Mouse (Mus musculus): ENCODE measurements around the gene Rftn2.
A peak's percentile ranks its signal among the peaks of the same experiment; 100 is the strongest.

The Rftn2 gene

DNA sequence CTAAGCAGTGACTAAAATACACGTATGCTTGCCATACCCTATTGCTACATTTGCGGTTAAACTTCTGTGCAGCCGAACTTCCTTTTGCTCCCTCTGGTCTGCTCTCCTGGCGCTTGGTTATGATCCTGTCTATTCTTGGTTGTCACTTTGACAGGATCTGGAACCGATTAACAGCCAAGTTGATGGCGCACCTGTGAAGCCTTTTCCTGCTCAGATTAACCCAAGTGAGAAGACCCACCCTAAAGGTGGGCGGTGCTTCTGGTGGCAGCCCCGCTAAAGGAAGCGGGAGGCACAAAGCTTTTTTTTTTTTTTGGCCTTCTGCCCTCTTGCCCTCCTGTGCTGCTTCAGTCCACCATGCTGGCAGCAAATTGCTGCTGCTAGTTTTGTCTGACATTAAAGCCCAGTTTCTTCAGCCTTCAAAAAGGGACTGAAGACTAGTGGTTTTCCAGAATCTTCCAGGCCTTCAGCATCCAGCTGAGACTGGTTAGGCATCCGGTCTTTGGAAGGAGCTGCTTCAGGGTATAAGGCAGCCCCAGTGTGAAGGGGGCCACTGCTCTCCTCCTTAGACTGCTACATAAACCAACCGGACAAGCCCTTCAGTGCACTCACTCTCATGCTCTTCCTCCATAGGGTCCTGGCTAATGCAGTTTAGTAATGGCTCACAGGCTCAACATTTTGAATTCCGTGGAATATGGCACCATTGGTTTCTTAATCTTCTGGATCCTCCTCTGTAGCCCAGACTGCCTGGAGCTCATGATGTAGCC lies 16.2 kb downstream of the Rftn2 start:
- peak; percentile 71 for DNase-seq

DNA sequence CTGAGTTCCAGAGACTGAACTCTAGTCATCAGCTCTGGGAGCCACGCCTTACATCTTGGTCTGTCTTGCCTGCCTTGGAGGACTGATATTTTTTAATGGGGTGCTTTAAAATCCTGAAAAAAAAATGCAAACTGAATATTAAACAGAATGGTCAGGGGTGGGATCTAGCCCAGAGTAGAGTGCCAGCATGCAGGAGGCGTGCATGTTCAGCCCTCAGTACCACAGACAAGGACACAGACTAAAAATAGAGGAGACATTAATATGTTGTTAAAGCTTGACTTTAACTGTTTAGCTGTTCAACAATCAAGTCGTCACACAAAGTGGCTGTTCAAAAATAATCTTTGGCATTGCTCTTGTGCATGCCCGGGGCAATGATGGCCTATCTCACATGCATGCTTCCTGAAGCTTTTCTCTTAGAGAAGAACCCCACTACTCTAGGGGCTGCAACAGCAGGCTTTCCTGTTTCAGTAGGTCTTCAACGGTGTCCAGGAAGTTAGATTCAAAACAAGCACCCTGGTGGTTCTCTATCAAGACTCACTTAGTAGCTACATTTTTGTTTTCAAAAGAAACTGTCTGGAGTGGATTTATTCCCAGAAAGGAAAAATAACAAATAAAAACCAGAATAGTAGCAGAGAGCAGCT lies 18.0 kb downstream of the Rftn2 start:
- DNase-seq = peak; percentile 30

DNA sequence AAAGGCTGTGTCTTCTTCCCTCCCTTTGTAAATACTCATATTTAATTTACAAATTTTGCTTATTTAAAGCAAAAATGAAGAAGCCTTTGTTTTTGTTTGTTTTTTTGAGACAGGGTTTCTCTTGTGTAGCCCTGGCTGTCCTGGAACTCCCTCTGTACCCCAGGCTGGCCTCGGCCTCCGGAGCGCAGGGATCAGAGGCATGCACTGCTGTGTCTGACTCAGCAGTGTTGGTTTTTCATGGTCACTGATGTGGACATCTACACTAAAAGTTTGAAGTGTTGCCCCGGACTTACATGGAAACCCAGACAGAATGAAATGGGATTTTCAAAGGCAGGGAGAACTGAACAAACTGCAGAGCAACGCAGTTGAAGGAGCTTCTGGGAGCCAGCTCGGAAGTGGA lies 19.0 kb downstream of the Rftn2 start:
- DNase-seq = no peak

DNA sequence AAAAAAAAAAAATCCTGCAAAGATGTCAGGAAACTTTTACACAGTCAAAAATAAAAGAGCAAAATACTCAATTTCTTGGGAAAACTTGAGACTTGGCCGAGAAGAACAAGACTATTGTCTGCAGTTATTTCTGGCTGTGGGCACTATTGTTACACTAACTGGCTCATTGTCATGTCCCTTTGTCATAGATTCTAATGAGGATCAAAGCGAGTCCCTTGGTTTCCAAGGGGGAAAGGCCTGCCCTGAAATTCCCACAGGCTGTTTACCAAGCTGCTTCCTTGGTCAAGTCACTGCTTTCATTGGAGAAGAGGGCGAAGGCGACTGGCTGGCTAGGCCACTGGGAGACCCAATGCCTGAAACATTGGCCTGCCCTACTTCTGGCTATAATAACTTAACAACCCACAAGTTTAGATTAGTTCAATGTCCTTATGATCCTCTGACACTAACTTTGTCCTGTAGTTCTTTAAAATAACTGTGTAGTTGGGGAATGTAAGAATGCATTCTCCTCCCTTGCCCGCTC lies 20.7 kb downstream of the Rftn2 start:
- DNase-seq = no peak

DNA sequence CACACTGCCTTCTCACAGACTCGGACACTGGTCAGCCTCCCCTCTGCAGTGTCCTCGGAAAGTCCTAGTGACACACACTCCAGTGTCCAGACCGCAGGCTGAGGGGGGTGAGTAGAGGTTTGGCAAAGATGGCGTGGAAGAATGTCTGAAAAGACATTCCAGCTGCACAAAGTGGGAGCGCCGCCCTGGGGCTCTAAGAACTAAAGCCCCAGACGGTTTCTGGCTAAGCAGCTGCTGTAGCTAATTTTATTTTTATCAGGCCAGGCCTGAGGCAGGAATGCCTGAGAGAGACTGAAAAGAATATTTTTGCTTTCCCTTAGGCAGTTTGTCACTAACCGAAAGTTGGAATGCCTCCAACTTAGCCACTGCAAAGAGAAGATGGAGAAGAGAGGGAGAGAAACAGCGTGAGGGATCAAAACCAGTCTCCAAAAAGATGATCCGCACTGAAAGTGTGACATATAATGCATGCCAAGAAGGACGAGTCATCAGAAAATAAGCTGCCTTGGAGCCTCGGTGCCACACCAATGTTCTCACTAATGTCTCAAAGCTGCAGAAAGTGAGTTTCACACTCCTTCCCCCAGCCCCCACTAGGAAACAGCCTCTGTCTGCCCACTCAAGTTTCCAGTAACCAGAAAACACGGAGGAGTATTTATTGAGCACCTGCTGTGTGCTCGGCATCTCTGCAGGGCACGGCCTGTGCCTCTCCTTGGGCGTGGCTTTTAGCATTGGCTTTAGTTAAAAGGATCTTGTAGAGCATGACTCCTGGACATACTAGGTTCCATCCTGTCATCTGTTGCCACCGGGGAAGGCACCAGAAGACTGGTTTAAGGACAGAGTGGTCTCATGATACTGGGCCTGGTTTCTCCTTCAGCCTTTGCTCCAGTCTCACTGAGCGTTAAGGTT lies 24.5 kb downstream of the Rftn2 start:
- DNase-seq = no peak

DNA sequence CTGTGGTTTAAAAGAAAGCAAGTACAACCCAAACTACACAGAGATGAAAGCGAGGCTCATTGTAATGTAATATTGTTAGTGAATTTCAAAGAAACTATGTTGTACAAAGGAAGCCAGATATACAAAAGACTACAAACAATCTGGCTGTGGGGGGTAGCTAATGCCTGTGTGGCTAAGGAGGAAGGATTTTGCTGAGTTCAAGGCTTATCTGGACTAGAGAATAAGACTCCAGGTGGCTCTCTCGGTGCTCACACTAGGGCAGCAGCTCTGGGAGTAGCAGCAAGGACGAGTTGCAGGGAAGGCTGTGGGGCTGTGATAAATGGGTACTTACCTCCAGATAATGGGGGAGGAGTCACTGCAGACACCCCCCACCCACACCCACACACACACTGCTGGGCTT lies 27.9 kb downstream of the Rftn2 start:
- no peak for DNase-seq

DNA sequence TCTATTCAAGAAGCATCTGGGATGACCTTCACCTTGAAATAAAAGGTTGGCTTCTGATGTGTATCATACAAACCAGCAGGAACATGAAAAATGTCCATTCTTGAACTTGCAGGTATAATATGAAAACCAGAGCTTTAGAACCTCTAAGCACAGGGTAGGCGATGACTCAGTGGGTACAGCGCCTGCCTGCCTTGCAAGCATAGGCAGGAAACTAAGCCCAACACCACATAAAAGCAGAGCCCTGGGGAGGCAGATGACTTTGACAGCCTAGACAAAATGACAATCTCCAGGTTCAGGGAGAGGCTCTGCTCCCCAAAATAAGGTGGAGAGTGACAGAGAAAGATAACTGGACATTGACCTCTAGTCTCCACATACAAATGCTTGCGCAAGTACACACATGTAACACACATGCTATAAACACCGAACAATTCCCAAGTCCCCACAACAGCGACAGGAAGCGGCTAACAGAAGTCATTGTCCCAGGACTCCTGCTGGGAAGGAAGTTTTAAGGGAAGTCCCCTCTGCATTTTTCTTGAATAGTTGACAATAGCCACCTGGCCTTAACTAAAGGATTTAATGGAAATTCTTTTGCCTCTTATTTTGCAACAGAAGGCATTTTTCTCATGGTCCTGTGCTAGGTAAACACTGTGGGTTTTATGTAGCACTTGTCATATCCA lies 30.1 kb downstream of the Rftn2 start:
- DNase-seq = peak; percentile 49

DNA sequence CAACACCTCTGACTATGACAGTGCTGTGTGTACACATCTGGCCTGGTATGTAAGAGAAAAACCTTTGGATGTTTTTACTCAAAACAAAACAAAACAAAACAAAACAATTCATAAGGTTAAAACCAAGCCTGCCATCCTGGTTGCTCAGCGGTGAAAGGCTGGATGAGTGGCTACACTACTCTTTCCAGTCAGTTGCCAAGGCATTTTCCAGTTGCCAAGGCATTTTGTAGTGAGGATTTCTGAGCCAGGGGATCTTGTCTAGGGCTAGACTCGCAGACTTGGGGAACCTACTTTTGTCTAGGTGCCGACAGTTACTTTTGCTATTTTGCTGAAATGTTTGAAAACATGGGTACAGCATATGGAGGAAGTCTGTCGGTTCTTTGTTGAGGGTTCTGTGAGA lies 31.6 kb downstream of the Rftn2 start:
- DNase-seq = no peak

DNA sequence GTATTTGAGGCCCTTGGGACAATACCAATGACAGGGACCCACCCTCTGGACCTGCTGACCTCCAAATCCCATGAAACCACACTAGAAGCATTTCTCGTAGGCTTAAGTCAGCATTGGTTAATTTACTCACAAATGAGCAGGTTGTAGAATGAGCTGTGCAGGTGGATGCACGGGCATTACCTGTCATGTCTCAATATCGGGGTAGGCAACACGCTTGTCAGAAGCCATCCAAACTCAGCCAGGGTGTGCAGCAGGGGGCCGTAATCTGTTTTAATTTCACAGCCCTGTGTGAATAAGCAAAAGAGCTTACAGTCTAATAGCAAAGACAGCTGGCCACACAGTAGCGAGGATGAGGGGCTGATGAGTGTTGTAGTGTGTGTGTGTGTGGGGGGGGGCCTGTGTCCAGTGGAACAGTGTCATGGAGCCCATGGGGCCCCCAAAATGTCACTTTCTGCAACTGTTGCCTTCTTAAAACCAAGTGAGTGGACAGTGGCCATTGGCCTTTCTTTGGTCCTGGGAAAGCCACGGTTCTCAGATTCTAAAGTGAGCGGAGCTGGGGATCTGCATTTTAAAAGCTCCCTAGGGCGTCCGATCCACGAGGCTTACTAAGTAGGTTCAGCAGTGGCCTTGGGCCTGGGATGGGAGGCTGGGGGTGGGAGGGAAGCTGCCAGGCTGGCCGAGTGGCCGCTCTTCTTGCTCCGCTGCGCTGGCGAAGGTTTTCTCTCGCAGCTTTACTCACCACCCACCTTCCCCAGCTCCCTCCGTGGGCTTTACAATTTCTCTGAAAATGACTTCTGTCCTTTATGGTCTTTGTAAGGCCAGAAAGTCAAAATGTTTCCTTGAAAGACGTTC lies 32.3 kb downstream of the Rftn2 start:
- no peak for DNase-seq

DNA sequence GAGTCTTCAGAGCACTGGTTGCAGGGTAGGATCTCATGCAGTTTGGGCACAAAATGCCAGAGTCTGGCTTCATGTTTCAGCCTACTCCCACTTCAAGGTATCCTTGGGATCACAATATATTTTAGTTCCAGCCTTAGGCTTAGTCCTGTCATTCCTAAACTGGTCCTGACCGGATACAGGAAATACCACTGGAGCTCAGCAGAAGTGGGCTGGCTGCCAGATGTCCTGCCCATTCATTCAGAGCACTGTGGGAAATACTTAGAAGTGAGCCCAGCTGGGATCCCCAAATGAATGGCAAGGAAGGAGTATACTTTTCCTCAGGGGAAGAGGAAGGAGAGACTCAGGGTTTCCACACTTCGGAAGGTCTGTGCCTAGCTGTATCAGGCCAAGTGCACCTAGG lies 33.3 kb downstream of the Rftn2 start:
- no peak for DNase-seq

DNA sequence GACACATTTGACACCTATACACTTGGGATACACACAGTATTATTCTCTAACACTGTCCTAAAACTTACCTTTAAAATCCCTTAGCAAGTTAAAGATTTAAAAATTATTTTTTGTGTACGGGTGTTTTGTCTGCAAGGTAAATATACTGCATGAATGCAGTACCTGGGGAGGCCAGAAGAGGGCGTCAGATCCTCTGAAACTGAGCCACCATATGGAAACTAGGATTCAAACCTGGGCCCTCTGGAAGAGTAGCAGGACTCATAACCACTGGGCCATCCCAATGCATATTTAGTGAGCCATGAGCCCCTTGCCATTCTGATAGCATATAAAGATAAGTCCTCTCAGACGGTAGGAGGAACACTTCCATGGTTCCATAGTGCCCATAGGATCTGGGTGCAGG lies 33.8 kb downstream of the Rftn2 start:
- DNase-seq = peak; percentile 29

DNA sequence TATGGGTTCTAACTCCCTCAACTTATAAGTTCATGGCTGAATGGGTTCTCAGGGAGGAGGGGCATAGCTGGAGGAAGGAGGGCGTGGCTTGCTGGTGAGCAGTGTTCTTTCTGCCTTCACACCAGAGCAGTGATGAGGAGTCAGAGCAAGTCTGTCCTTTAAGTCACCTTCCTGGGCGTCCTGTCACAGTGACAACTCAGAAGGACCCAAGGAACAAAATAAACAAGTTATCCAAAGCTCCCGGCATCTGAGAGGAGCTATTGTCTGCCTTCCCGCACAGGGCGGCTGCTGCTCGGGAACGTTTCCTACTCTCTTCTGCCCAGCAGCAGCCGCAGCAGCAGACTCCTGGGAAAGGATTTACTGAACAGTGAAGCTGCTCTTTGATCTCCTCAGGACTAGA lies 34.6 kb downstream of the Rftn2 start:
- DNase-seq = no peak

DNA sequence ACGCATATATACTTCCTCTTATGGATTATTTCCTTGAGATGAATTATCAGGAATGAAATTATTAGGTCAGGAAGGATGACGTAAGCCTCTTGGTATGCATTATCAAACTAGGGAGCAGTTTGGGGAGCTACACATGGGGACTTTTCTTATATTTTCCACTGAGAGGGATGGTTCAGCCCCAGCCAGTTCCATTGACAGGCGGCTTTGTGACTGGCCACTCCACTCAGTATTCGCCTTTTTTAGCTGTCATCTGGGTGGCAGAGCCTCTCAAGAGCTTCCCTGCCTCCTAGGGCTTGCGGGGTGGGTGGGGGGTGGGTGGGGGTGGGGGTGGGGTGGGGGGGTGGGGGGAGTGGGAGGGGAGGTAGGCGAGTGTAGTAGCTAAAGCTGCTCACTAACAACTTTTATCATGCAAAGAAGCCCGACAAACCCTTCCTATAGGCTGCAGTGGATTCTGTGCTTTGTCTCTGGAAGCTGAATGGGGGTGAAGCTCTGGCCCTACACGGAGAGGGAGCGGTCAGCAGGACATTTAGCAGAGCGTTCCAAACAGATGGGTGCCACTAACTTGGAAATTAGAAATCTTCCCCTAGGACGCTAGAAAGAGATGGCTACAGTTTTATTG lies 39.9 kb downstream of the Rftn2 start:
- DNase-seq = no peak

DNA sequence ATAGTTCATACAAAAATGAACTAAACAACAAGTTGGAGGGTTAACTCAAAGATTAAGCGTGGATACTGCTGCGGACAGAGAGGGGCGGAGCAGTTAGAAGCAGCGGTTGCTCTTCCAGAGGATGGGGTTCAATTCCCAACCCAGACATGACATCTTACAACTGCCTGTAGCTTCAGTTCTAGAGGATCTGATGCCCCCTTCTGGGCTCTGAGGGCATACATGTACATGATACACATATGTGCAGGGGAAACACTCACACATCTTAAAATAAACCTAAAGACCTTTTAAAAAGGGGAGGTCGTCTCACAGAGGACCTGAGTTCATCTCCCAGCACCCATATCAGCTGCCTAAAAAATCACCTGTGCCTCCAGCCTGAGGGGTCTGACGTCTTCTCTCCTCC lies 40.9 kb downstream of the Rftn2 start:
- peak; percentile 36 for DNase-seq

DNA sequence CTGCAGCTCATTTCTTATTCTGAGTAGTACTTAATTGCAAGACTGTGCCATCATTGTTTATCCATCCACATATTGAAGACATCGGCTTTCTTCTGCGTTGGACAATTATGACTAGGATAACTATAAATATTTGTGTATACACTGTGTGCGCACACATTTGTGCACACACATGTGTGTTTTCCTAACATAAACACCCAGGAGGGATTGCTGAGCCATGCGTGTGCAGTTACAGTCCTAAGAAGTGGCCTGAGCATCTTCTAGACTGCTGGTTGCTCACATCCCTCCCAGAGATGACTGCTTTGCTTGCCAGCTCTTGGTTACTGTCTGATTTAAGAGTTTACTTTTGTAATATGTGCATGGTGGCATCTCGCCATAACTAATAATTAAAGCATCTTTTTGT lies 44.2 kb downstream of the Rftn2 start:
- DNase-seq = no peak

DNA sequence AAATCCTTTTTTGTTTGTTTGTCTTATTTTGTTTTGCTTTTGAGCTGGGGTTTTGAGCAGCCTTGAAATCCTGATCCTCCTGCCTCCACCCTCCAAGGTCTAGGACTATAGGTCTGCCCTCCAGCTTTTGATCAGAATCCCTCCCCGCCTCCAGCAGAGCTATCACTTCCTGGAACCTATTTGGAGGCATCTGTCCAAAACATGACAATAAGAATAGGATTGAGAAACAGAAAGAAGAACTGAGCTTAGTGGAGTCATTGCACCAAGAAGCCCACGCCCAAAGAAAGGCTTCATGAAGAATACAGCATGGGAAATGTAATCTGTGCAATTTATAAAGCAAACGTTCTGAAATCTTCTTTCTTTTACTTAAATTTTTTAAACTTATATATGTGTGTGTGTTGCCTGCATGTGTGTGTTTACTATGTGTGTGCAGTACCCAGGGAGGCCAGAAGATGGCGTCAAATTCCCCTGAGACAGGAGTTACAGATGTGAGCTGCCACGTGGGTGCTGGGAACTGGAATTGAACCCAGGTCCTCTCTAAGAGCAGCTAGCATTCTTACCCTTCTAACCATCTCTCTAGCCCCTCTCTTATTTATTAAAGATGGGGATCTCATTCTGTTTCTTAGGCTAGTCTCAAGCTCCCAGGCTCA lies 46.5 kb downstream of the Rftn2 start:
- no peak for DNase-seq

DNA sequence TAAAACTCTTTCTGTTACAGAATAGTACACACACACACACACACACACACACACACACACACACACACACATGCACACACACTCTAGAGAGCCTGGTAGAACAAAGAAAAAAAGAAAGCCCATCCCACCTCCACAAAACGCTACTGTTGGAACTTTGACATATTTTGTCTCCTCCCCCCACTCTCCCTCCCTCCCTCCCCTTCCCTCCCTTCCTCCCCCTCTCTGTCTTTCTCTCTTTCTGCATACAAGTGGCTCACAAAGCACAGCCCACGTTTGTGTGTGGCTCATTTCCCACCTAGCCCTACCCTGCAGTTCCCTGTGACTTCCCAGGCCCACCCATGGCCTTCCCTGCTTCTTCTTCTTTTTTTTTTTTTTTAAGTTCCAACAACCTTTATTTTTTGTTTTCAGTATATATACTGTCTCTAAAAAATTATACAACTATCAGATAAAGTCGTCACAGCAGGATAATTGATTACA lies 52.0 kb downstream of the Rftn2 start:
- no peak for DNase-seq

DNA sequence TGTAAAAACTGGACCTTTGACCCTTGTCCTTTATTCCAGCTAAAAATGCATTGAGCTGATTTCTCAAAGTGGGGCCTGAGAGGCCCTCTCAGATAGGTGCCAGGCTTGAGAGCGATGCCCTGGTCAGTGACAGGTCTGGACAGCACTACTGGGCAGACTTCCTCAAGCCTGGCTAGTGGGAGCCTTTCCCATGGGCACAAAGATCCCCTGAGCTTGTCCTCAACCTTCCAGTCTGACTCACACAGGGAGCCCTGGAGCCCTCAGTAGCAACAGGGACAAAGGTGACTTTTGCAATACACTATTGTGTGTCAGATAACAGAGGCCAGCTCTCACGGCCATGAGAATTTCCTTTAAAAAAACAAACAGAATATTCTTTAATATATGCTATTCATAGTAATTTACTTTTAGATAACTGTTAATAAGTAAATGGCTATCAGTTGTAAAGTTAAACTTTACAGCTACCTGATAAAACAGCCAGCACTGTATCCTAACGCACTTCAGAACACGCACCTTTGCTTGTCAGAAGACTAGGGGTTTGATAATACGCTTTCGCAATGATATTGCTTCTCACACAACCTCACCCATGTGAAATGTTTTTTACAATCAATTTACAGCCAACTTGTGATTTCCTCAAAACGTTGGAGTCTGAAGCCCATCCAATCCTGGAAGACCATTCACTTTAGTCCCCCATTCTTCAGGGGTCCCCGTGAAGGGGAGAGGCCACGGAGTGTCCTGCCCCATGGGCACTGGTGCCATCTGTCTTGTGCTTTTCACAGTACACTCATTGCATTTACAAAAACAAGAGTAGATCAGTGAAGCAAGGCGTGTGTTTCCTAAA lies 52.6 kb downstream of the Rftn2 start:
- no peak for DNase-seq

DNA sequence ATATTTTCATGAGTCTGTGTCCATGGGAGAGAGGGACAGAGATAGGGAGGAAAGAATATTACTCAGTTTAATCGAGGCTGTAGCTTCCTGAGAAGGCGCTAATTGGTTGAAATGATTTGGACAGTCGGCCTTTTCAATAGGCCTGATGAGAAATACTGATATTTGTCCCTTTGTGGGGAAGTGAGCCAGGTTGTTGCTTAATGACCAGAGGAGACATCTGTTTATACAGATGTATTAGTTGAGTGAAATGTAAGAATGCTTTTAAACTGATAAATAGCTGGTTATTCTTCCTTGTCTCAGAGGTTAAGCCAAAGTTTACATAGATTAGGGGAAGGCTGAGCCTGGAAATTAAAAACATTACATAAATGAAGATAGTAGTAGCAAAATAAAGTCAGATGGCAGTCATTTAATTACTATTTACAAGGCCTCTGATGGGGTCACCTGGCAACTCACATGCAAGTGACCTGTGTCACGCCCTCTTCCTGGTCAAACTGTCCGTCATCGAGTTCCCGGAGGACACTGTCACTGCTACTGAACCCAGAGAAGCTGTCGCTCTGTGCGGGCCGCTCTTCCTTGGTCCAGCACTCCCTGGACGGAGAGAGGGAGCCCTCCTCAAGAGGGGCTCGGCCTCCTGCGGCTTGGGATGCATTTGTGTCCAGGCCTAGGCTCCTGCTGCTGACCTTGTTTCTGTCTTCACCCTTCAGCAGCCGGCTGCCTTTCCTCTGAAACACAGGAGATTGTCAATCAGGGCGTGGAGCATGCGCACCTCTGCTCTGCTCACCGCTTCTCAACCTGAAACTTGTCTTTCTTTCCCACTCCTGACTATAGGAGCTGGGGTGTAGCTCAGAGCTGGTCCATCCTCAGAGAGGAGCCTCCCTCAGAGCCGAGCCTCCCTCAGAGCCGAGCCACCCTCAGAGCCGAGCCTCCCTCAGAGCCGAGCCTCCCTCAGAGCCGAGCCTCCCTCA lies 54.9 kb downstream of the Rftn2 start:
- no peak for DNase-seq
